Mouse (Mus musculus): ENCODE measurements around the gene Plpp2. TPM values are rescaled to one million over a fixed set of nuclear protein-coding genes. Genes with fewer than 3 reads are reported as not detected.

Plpp2 gene
- total and polyA plus RNA-seq, 3 experiments, result 11.5 to 19.3 (median 13.9) TPM

GRCm38 (mm10) chr10:79546483-79546882, 12.9 kb upstream of the Plpp2 start:
- no peaks in the 10 kb centered on the region for H3K9me3 ChIP-seq (replicated peaks; ENCODE audit: low read length)
- H3K4me1 ChIP-seq (ENCODE audit: control insufficient read depth in 1 of 2, insufficient read depth in 2 of 2), result no peaks in the 10 kb centered on the region
- no peak overlapping the region for H3K4me3 ChIP-seq (replicated peaks in 1 of 3; ENCODE audit: low read depth in 2 of 3, low read length in 2 of 3, poor library complexity in 1 of 3)
- in situ Hi-C loops (cut with MboI; ENCODE audit: low pct_ligation_motif_present, low pct_unique_long_range_greater_than_20kb, low sequenced_read_pairs), result no loop called here
- no peaks in the 10 kb centered on the region for H3K27me3 ChIP-seq (replicated peaks)
- no peak for DNase-seq (ENCODE audit: extremely low read depth)
- H3K36me3 ChIP-seq (replicated peaks in 1 of 2; ENCODE audit: control insufficient read depth in 1 of 2, insufficient read depth in 1 of 2, low read length in 1 of 2), result peaks cover 83 to 100% of the 10 kb centered on the region in 2 experiments
- no peak overlapping the region for H3K9ac ChIP-seq (ENCODE audit: insufficient read depth, low read depth)
- no peaks in the 10 kb centered on the region for H3K79me2 ChIP-seq (replicated peaks; ENCODE audit: control insufficient read depth, extremely low read depth, insufficient read depth, poor library complexity, severe bottlenecking)
- dilution Hi-C loops (cut with MboI; ENCODE audit: extremely low pct_ligation_motif_present, extremely low pct_unique_long_range_greater_than_20kb, low sequenced_read_pairs), result no loop called here
- no peak for TF ChIP-seq IRF4 (IDR thresholded peaks at IDR 0.05; ENCODE audit: low read depth, low read length)
- TF ChIP-seq NELFE (IDR thresholded peaks at IDR 0.05; ENCODE audit: low read depth, low read length), result no peak
- no peak for TF ChIP-seq ZMIZ1 (IDR thresholded peaks at IDR 0.05; ENCODE audit: low read depth, low read length)
- no peak for TF ChIP-seq ETS1 (conservative IDR thresholded peaks at IDR 0.05; ENCODE audit: low read depth, low read length)
- no peak for TF ChIP-seq CTCF (conservative IDR thresholded peaks at IDR 0.05 in 1 of 2, IDR thresholded peaks at IDR 0.05 in 1 of 2; ENCODE audit: low read depth in 2 of 2, low read length in 2 of 2)
- TF ChIP-seq HCFC1 (IDR thresholded peaks at IDR 0.05; ENCODE audit: low read depth, low read length), result no peak
- TF ChIP-seq MYC (IDR thresholded peaks at IDR 0.05; ENCODE audit: low read depth, low read length), result no peak
- no peak for TF ChIP-seq BHLHE40 (IDR thresholded peaks at IDR 0.05; ENCODE audit: low read depth, low read length)
- no peak for TF ChIP-seq USF2 (conservative IDR thresholded peaks at IDR 0.05; ENCODE audit: low read depth, low read length)
- TF ChIP-seq RAD21 (IDR thresholded peaks at IDR 0.05; ENCODE audit: low read depth, low read length), result no peak
- no peak for TF ChIP-seq MEF2A (IDR thresholded peaks at IDR 0.05; ENCODE audit: borderline replicate concordance, low read depth, low read length)
- H3K27ac ChIP-seq (ENCODE audit: insufficient read depth, low read depth), result no peak overlapping the region
- no peak overlapping the region for H3K4me2 ChIP-seq (ENCODE audit: insufficient read depth, low read depth, poor library complexity, severe bottlenecking)

- H3K9ac ChIP-seq (ENCODE audit: insufficient read depth, low read depth), result no peak overlapping the region
- no peaks in the 10 kb centered on the region for H3K9me3 ChIP-seq (replicated peaks; ENCODE audit: low read length)
- H3K36me3 ChIP-seq (replicated peaks in 1 of 2; ENCODE audit: control insufficient read depth in 1 of 2, insufficient read depth in 1 of 2, low read length in 1 of 2), result peaks cover 89 to 100% of the 10 kb centered on the region in 2 experiments
- H3K4me2 ChIP-seq (ENCODE audit: insufficient read depth, low read depth, poor library complexity, severe bottlenecking), result no peak overlapping the region
- DNase-seq (ENCODE audit: extremely low read depth), result no peak
- dilution Hi-C loops (cut with MboI; ENCODE audit: extremely low pct_ligation_motif_present, extremely low pct_unique_long_range_greater_than_20kb, low sequenced_read_pairs) (no loop called here), in situ Hi-C loops (cut with MboI; ENCODE audit: low pct_ligation_motif_present, low pct_unique_long_range_greater_than_20kb, low sequenced_read_pairs) (no loop called here)
- H3K4me1 ChIP-seq (ENCODE audit: control insufficient read depth in 1 of 2, insufficient read depth in 2 of 2), result no peaks in the 10 kb centered on the region
- no peaks in the 10 kb centered on the region for H3K79me2 ChIP-seq (replicated peaks; ENCODE audit: control insufficient read depth, extremely low read depth, insufficient read depth, poor library complexity, severe bottlenecking)
- no peak for TF ChIP-seq CTCF (conservative IDR thresholded peaks at IDR 0.05 in 1 of 2, IDR thresholded peaks at IDR 0.05 in 1 of 2; ENCODE audit: low read depth in 2 of 2, low read length in 2 of 2)
- no peaks in the 10 kb centered on the region for H3K27me3 ChIP-seq (replicated peaks)
- H3K27ac ChIP-seq (ENCODE audit: insufficient read depth, low read depth), result no peak overlapping the region
- no peak overlapping the region for H3K4me3 ChIP-seq (replicated peaks in 1 of 3; ENCODE audit: low read depth in 2 of 3, low read length in 2 of 3, poor library complexity in 1 of 3)
Observed at GRCm38 (mm10) chr10:79545891-79546290, 12.3 kb upstream of the Plpp2 start.

- no peaks in the 10 kb centered on the region for H3K9me3 ChIP-seq (replicated peaks; ENCODE audit: low read length)
- no peak for DNase-seq (ENCODE audit: extremely low read depth)
- H3K4me3 ChIP-seq (replicated peaks in 1 of 3; ENCODE audit: low read depth in 2 of 3, low read length in 2 of 3, poor library complexity in 1 of 3), result no peak overlapping the region
- TF ChIP-seq USF2 (conservative IDR thresholded peaks at IDR 0.05; ENCODE audit: low read depth, low read length), result no peak
- no peak for TF ChIP-seq MAX (IDR thresholded peaks at IDR 0.05; ENCODE audit: low read length)
- no peak for TF ChIP-seq ETS1 (conservative IDR thresholded peaks at IDR 0.05; ENCODE audit: low read depth, low read length)
- TF ChIP-seq KAT2A (IDR thresholded peaks at IDR 0.05; ENCODE audit: insufficient replicate concordance, low read length), result no peak
- no peak for TF ChIP-seq TBP (conservative IDR thresholded peaks at IDR 0.05; ENCODE audit: low read depth, low read length)
- no peak for TF ChIP-seq CTCF (conservative IDR thresholded peaks at IDR 0.05 in 1 of 2, IDR thresholded peaks at IDR 0.05 in 1 of 2; ENCODE audit: low read depth in 2 of 2, low read length in 2 of 2)
- no peak for TF ChIP-seq POLR2AphosphoS2 (IDR thresholded peaks at IDR 0.05; ENCODE audit: low read depth, low read length)
- TF ChIP-seq CHD1 (IDR thresholded peaks at IDR 0.05; ENCODE audit: low read depth, low read length), result no peak
- no peak for TF ChIP-seq MEF2A (IDR thresholded peaks at IDR 0.05; ENCODE audit: borderline replicate concordance, low read depth, low read length)
- no peak for TF ChIP-seq MAFK (IDR thresholded peaks at IDR 0.05; ENCODE audit: insufficient replicate concordance, low read length)
- TF ChIP-seq IRF4 (IDR thresholded peaks at IDR 0.05; ENCODE audit: low read depth, low read length), result no peak
- H3K4me1 ChIP-seq (ENCODE audit: control insufficient read depth in 1 of 2, insufficient read depth in 2 of 2), result 0 out of 4 replicates have a peak, but pooled peaks cover 0 to 1% of the 10 kb centered on the region in 2 experiments
- no peak overlapping the region for H3K9ac ChIP-seq (ENCODE audit: insufficient read depth, low read depth)
- in situ Hi-C loops (cut with MboI; ENCODE audit: low pct_ligation_motif_present, low pct_unique_long_range_greater_than_20kb, low sequenced_read_pairs) (no loop called here), dilution Hi-C loops (cut with MboI; ENCODE audit: extremely low pct_ligation_motif_present, extremely low pct_unique_long_range_greater_than_20kb, low sequenced_read_pairs) (no loop called here)
- peaks cover 96 to 100% of the 10 kb centered on the region in 2 experiments for H3K36me3 ChIP-seq (replicated peaks in 1 of 2; ENCODE audit: control insufficient read depth in 1 of 2, insufficient read depth in 1 of 2, low read length in 1 of 2)
- H3K79me2 ChIP-seq (replicated peaks; ENCODE audit: control insufficient read depth, extremely low read depth, insufficient read depth, poor library complexity, severe bottlenecking), result no peaks in the 10 kb centered on the region
- no peak overlapping the region for H3K27ac ChIP-seq (ENCODE audit: insufficient read depth, low read depth)
- H3K27me3 ChIP-seq (replicated peaks), result no peaks in the 10 kb centered on the region
- H3K4me2 ChIP-seq (ENCODE audit: insufficient read depth, low read depth, poor library complexity, severe bottlenecking), result no peak overlapping the region
Observed at GRCm38 (mm10) chr10:79544631-79545030, 11.0 kb upstream of the Plpp2 start.

Measured in CH12.LX (cell line).